Mouse (Mus musculus): Measurements from ENCODE around the gene Prss23.

Gene Prss23

DNA sequence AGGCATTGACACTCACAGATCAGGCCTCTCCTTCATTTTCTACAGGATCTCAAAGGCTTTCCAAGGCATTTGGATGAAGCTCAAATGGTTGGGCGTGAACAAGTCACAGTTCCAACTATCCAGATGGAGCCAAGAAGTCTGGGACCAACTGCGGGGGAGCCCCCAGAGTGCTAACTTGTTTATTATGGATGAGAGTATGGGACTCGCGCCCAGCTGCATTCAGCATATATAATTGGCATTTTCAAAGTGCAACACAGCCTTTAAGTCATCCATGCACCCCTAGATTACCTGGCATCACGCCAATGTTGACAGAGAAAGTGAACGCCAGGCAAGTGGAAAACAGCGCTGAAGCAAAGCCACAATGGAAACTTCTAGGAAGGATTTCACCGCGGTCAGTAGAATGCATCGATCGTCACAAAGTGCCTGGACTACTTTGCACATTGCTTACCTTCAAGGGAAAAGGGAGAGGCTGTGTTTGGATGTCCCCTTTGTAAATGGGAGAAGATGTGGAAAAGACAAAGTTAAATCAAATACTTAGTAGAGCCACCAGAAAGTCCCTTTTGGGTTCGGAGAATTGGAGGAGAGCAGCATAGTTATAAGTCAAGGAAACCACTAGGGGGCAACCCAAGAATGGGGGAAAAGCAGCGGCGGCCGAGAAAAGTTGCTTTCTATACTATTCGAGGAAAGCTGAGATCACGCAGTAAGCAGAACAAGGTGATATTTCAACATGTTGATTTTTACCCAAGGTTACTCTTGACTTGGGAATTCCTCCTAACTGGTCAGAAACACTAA is 27.3 kb downstream of the Prss23 start:
- DNase-seq (ENCODE audit: low read depth): peak; percentile 42

DNA sequence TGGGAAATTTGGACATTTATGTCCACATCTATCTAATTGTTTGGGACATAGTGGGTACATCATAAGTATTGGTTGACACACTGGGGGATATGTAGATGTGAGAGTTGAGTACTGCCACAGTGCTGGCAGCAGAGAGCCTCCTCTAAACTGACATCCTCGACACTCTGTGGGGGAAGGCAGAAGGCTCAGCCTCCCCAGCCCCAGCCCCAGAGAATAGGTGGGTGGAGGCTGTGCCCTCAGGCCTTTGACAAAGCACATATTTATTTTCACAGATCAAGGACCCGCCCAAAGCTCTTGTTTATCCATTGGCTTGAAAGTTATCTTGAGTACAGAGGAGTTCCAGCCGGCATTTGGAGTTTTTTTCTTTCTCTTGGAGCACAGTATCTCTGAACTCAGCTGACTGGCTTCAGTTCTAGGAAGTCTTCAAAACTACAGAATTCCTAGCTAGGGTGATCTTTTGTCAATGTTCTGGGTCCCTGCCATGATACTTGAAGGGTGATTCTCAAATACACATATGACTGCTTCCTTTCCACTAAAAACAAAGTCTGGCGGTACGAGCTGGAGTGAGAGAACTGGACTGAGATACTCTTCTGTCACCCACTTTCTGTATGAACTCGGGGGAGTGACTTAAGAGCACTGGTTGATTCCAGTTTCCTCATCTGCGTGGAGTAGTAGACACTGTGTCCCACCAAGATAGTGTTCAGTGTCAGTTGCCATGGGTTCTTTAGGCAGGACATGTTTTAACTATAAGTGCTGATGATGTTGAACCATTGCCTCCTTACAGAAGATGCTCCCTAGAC is 43.0 kb downstream of the Prss23 start:
- DNase-seq (ENCODE audit: low read depth): no peak

DNA sequence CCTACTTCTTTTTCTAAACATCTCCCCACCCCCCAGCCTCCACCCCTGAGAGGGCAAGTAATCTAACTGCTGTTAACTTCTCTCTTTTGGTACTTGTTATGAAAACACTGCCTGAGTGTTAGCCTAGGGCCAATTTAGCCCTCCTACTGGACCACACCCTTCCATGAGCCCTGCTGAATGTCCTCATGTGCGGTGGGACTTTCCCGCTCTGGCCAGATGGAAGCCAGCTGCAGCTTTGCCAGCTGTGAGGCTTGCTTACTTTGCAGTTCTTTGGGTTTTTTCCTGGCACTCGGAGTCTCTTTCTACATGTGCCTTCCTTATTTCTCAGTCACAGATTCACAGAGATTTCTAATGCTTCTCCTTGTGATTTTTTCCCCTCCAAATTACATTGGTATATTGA is 45.3 kb downstream of the Prss23 start:
- no peak for DNase-seq (ENCODE audit: low read depth)

DNA sequence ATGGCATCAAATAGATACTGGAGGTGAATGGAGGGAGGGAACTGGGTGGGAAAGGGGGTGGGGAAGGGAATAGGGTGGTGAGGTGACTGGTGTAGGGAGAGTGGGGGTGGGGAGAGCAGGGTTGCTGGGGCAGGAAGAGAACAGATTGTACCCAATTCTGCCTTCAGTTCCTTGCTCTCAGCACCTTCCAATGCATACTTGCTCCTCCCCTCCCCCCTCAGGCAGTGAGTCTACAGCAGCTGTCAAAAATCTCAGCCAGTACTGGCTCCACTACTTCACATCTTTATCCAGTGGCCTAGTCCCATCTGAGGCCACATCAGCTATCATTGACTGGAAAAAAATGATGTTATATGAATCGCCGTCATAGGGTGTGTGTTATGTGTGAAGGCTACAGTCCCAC is 48.5 kb downstream of the Prss23 start:
- DNase-seq (ENCODE audit: low read depth): no peak

DNA sequence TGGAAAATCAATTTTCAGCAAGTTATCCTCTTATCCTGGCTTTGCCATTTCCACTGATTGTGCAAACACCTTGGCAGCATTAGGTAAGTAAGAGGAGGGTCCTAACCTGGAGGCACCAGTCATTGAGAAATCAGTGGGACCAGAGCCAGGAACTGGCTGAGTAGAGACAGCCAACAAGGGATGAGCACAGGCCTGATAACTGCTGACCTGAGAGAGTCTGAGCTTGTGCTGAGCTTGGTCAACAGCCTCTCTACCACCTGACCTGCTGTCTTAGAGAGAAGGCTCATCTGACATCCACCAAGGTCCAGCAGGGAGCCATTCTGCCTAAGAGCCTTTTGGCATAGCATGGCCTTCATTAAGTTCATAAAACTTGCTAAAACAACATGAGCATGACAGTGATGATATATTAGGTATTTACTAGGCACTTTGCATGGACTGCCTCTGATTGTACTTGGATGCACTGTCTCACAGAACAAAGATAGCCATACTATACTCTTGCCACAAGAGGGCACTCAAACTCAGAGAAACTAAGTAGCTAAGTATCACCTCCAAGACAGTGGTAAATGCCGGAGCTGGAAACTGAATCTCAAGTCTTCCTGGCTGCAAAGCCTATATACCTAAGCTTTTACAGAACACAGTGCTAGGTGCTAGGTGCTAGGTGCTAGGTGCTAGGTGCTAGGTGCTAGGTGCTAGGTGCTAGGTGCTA is 49.5 kb downstream of the Prss23 start:
- peak; percentile 54 for DNase-seq (ENCODE audit: low read depth)

DNA sequence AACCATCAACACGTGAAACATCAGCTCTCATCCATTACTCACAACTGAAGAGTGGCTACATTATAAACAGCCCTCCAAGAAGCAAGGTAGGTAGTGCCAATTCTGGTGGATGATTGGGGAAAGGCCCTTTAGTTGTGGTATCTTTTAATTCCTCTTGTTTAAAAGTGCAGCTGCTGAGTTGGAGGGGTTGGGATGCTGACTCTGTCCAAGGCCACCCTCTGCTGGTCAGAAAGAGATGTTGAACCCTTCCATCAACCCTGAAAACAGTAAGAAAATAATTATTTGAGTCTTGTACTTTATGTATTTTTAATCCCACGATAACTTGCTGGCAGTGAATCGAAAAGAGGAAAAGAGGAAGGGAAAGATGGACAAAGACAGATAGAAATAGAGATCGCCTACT is 53.5 kb downstream of the Prss23 start:
- DNase-seq (ENCODE audit: low read depth): no peak

DNA sequence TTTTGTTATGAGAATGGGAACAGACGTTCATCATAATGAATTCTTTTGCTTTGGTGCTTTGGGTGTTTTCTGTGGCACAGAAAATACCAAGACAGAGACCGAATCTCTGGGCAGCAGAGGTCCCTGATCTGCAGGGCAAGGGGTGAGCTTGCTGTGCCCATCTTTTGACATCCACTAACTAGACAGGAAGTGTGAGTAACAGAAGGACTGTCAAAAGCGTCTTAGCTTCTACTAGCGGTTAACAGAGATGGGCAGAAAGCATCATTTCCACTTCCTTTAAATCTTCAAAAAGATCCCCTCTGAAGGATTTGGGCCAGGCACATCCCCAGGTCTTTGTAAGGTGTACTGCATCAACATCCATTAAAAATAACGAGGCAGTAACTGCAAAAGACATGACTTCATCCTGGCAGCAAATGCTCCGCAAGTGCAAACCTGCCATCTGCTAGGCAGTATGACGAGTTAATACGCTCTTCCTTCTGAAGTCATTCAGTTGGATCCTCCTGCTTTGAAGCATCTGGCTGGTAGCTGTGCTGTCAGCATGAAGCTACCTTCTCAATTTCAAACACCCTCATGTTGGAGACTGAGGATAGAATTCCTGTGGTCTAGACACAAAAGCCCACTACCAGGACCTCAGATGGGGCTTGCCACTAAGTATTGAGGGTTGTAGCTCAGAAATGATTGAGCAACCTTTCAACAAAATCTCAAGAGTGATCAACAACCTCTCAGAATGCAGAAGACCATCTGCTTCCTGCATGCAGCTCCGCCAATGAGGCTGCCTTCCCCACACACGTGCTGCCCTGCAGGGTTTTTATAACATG is 63.0 kb downstream of the Prss23 start:
- DNase-seq (ENCODE audit: low read depth): no peak

DNA sequence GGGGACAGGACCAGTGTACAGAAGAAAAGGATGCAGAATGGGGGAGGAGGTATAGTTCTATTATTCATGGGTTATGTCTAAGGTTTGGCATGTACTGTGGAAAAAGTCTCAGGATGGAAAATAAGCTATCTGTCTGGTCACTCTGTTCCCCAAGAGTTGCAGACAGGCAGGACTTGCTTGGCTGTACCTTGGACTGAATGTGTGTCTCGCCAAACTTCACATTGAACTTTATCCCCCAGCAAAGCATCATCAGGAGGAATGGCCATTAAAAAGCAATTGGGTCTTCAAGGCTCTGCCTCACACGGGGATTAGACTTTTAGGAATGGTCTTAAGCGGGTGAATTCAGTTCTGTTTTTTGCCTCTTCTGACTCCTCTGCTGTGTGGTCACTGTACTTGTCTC is 63.7 kb downstream of the Prss23 start:
- DNase-seq (ENCODE audit: low read depth): no peak

DNA sequence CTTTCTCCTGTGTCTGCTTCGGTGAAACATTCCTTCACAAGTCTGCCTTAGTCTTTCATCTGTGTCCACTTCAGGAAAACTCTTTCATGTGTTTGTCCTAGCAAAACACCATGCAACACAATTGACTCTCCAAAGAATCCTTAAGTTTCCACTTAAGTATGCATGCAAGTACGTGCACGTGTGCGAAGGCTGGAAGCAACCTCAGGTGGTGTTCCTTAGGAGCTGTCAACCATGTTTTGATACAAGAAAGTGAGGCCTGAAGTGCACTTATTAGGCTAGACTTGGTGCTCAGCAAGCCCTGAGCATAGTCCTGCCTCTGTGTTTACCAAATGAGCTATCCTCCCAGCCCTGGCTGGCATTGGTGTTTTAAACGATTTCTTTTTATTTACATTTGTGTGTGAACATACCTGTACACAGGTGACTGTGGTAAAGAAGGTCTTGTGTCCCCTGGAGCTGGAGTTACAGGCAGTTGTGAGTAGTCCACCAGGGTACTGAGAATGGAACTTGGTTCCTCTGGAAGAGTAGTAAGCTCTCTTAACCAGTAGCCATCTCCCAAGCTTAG is 64.3 kb downstream of the Prss23 start:
- DNase-seq (ENCODE audit: low read depth): no peak

DNA sequence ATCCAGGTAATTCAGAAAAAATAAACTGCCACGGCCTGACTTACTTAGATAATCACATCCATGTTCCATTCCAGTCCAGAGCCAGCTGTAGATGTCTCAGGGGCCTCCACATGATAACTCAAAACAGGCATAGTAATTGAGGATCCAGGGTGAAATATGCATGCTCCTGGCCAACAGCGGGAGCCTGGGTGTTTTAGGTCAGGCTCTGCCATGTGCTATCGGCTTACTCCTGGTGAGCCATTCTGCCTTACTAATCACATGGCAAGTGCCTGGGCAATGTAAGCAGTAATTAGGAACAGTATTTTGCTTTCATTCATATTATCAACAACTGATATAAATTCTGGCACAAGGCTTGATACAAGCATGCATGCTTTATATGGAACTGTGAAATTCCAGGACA is 65.6 kb downstream of the Prss23 start:
- no peak for DNase-seq (ENCODE audit: low read depth)

DNA sequence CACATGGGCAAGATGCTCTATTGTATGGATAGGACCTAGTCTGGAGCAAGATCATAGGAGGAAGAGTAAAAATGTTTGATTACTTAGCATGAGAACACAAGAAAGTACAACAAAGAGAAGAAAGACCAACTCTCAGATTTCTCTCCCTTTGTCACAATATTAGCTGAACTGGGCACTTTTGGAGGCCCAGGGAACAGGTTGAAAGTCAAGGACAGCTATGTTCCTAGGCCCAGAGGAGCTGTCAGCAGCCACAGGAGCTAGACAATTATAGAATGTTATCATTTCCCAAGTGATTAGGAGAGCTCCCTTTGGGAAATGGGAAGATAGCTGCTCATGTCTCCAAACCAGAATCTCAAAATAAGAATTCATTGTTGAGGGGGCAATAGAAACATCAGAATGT is 66.1 kb downstream of the Prss23 start:
- DNase-seq (ENCODE audit: low read depth): no peak

DNA sequence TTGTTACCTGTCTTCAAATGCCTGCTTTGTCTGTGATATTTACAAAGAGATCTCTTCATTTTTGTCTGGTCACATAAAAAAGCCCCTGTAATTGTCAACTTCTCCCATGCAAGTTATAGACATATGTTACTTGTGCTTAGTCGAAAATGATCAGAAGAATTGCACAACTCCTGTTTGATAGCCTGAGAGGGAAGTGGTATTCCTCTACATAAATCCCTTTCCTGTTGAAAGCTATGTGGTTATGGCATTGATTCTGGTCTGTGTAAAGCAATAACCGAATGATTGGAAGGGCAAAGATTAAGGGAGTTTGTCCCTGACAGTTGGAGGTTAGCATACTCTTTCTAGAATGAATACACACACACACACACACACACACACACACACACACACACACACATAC is 67.3 kb downstream of the Prss23 start:
- DNase-seq (ENCODE audit: low read depth): no peak

Measured in induced T-regulatory cell, adult 2 months (primary cell).